Mouse (Mus musculus) kidney, postnatal 4 days (tissue): ENCODE measurements around the gene Mrpl43.
"Not testable (repeated sequence)": the region's sequence is repeated elsewhere in the genome, so short reads cannot be mapped to it uniquely, and the experiment has no call there.

ENCODE experiments used
- DNase-seq, 2 experiments: peaks; one replicate each; pipeline ENCODE4 v3.0.0; 2021; ENCODE audit warnings: mixed read lengths in 2 of 2

The Mrpl43 gene

GRCm38 (mm10) chr19:45005957-45006712, at the start of gene Mrpl43:
Gene Mrpl43 (minus strand): TSS chr19:45006442.
- peak; percentile 99 for DNase-seq

DNA sequence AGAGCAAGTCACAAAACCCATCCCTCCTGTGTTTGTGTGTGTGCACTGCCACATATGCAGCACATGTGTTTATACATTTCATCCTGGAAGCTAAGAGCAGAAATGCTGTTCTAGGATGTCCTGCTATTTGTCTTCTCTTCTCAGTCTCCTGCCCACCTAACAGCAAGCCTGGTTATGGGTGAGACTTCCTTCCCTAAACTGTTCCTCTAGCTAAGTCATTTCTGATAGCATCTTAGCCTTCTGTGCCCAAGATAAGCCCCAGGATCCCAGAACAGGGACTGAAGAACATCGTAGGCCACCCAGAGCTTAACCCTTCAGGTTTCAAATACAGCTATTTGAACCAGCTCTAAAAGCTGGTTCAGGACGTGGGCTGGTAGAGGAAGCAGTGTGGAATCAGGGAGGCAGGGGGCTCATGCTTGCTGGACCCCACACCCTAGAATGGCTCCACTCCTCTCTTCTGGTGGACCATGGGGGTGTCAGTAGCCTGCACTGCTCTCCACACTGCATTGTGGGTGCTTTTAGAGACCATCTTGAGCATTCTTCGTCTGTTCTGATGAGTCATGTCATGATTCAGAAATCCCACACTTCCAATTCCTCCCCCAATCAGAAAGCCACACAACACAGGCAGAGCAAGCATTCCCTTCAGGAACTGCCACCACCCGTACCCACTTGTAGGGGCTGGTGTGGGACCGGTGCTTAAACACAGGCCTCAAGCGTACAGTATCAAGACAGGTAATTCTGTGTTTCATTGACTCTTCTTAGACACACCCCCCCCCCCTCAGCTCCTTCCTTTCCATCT, 48.8 kb upstream of the Mrpl43 start:
- no peak for DNase-seq

- no peak for DNase-seq
Observed at GRCm38 (mm10) chr19:45053451-45053850, 47.2 kb upstream of the Mrpl43 start.

- no peak for DNase-seq
Observed at GRCm38 (mm10) chr19:45049523-45049922, 43.3 kb upstream of the Mrpl43 start.

DNA sequence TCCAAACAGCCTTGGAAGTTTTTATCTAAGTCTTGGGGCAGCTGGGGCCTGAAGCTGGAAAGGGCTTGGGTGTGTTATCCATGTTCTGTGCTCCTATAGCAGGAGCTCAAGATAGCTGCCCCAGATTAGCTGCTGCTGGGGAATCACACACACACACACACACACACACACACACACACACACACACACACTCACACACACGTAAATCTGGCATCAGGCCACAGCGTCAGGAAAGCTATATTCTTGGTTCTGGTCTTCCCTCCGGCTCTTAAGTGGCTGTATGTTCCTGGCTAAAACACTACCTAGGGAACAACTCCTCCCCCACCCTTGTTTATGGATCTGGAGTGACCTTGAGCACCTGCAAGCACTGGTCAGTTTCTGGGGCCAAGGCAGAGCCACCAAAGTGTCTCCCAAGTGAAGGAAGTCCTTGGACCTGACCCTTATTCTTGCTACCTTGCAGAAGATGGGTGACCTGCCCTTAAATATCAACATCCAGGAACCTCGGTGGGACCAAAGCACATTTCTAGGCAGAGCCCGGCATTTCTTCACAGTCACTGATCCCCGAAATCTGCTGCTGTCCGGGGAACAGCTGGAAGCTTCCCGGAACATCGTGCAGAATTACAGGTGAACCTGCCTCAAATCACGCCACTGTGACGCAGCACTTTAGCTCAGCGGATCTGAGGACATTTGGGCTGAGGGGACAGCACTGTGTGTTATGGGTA, 42.6 kb upstream of the Mrpl43 start:
- DNase-seq = no peak

DNA sequence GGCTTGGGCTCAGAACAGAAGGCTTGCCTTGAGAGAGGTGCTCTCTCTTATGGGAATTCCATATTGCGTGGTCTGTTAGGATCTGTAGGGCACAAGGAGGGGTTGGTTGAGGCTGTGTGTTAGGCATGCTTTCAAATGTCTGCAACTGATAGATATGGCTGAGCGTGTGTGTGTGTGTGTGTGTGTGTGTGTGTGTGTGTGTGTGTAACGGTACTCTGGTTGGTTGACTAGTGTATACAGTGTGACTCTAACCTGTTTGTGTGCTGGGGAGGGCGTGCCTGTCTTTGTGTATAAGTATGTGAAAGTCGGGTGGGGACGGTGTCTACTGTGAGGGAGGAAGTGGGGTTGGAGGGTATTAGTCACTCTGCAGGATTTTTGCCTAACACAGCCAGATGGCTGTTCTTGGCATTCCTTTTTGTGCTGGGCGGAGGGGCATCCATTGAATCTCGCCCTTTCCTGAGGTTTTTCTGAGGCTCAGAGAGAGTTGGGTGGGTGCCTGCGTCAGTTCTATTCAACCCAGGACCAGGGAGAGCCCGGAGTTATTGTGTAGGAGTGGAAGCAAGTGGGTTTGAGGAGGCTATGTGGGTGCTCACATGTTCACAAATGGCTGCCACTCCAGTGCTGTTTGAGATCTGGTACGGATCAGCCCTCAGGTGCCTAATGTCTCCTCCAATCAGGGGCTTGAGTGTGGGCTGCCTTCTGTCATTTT, 41.8 kb upstream of the Mrpl43 start:
- DNase-seq = peak; percentile 52 to 67

- DNase-seq = peak; percentile 96 to 97
Observed at GRCm38 (mm10) chr19:45047417-45047934, 41.2 kb upstream of the Mrpl43 start, which contains the start of gene Sfxn3. Gene Sfxn3 (plus strand): TSS chr19:45047503.

GRCm38 (mm10) chr19:45046523-45047321, 40.5 kb upstream of the Mrpl43 start:
- DNase-seq = peak; percentile 90 to 94

DNA sequence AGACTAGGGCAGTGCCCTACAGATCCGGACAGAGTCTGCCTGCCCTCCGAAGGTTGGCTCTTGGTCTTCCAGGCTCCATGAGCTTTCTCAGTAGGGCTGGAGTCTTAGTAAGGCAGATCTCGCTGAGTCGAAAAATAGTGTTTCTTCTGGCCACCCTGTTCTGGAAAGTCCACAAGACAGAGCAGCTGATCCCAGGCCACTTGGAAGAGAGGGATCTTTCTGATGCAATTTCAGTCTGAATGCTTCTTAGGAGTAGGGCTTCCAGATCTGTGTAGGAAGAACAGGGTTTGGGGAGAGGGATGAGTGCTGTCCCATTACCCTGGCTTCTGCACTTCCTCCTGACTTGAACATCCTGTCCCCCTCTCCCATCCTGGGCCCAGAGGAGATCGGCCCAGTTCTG, 39.4 kb upstream of the Mrpl43 start, which contains the start of gene Pdzd7:
Gene Pdzd7 (minus strand): TSS at position 67 of the 400 bp plus-strand sequence.
- DNase-seq = no peak

DNA sequence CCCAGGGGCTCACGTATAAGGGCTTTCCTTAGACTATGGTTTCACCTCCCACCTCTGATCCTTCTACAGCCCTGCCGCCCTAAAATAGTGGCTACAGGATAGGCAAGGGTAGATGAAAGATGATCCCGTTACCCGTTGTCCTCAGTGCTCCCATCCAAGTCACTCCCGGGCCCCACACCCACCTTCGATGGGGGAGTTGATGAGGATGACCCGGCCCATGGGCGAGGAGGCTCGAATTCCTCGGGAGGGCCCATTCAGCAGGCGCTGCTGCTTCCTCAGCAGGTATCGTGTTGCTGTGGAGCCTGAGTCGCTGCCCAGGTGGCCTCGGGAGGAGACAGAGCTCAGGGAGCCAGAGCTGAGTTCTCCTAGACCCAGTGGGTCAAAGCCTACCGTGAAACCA, 39.0 kb upstream of the Mrpl43 start:
- DNase-seq = no peak

DNA sequence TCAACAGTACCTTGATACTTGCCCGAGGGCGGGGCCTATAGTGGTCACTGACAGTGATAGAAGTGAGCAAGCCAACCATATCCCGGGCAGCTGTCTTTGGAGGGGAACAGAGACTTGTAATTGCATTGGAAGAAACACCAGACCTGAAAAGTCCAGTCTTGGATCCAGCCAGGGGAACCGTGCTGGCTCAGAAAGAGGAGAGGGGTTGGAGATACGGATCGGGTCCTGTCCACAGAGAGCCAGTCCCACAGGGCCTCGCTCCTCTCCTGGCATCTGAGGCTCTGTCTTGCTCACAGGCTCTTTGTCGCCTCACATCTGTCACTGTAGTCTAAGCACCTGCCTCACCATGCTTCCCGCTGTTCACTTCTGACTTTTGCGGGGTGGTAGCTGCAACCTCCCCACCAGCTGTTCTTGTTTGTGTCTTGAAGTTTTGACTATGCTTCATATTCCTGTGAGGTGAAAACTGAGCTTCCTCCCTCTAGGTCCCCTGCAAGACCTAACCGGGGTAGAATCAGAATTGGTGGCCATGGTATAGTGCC, 38.2 kb upstream of the Mrpl43 start:
- no peak for DNase-seq

DNA sequence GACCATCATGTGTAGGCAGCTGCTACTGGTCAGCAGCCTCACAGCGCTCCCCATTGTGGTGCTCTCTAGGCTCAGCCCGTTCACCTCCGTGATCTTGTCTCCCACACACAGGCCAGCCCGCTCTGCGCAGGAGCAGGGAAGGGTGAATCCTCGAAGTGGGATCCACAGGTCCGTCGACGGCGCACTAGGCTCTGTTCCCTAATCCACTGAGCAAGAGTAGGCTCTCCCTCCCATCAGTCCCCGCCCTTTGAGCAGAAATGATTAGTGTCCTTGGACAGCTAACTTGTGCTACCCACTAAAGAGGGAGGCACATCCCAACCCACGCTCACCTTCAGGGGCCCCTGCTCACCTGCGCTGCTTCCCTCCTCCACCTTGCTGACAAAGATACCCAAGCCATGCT, 34.0 kb upstream of the Mrpl43 start:
- DNase-seq = no peak

DNA sequence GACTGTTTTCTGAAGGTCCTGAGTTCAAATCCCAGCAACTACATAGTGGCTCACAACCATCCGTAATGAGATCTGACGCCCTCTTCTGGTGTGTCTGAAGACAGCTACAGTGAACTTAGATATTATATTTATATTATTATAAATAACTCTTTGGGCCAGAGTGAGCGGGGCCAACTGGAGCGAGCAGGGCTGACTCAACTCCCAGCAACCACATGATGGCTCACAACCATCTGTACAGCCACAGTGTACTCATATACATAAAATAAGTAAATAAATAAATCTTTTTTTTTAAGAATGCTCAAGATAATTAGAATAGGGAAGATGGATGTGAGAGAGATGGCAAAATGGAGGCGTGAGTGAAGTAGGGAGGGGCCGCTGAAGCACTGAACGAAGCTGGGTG, 32.0 kb upstream of the Mrpl43 start:
- DNase-seq = not testable (repeated sequence)

DNA sequence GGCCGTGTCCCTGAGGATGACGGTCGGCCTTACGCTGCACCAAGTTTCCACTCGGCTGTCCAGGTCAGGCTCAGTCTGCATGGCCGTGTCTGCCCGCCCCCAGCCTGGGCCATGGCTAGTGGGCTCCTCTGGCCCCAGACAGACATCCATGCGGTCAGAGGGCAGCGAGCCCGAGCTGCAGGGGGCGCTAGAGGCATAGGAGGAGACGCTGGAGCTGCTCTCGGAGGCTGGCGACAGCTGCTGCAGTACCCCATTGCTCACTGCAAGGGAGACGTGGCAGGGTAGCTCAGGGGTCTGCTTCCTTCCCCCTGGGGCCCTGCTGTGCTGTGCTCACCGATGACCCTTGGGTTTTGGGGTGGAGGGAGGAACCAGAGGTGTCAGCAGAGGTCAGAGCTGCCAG, 30.6 kb upstream of the Mrpl43 start:
- DNase-seq = peak; percentile 80 to 82

GRCm38 (mm10) chr19:45032570-45033332, 26.5 kb upstream of the Mrpl43 start:
- peak in 1 of 2 experiments; percentile 53 for DNase-seq

DNA sequence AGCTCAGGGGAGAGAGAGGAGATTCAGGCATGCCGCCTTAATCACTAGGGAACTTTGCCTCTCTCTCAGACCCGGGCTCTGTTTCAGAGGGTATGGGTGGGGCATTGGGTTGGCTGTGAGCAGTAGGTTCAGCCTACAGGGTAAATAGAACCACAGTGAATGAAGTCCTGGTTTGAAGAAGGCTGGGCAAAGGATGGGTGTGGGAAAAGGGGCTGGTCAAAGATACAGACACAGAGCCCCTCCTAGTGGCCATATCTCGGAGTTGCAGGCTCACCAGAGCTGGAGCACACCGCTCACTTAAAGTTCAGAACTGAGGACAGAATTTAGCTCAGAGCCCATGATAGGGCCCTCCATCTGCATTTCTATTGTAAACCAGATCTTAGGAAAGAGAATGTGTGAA, 25.5 kb upstream of the Mrpl43 start:
- peak; percentile 88 to 91 for DNase-seq

GRCm38 (mm10) chr19:45030746-45031693, 24.8 kb upstream of the Mrpl43 start:
- peak; percentile 84 to 90 for DNase-seq

DNA sequence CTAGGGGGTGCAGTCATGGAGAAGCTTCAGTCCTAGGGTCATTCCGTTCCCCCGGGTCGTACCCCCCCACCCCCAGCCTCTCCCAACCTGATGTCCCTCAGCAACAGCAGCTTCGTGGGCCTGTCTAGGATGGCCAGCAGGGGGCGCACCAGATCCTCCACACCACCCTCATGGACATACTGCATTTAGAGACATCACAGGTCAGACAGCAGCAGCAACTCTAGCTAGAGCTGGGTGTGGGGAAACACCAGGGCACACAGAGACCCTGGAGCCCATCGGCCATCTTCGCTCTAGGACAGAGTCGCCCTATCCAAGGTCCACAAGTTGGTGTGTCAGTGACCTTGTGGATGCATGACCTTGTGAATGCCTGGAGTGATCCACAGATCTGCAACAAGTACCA, 23.9 kb upstream of the Mrpl43 start:
- peak; percentile 84 to 87 for DNase-seq

- DNase-seq = no peak
Observed at GRCm38 (mm10) chr19:45029571-45029970, 23.3 kb upstream of the Mrpl43 start.
